Mouse (Mus musculus): Measurements from ENCODE around the gene Pnkp.
A peak's percentile ranks its signal among the peaks of the same experiment; 100 is the strongest.

Pnkp gene

GRCm38 (mm10) chr7:44900632-44901031, 43.7 kb downstream of the Pnkp start:
- no peak for DNase-seq (ENCODE audit: low read depth, low spot score)

GRCm38 (mm10) chr7:44901230-44901722, 44.3 kb downstream of the Pnkp start:
- DNase-seq (ENCODE audit: low read depth, low spot score) = peak; percentile 90

GRCm38 (mm10) chr7:44905430-44905829, 48.5 kb downstream of the Pnkp start:
- no peak for DNase-seq (ENCODE audit: low read depth, low spot score)

GRCm38 (mm10) chr7:44908706-44909476, 52.0 kb downstream of the Pnkp start:
- no peak for DNase-seq (ENCODE audit: low read depth, low spot score)

Measured in CD4-positive, CD25-positive, alpha-beta regulatory T cell, adult 2 months (primary cell).